Mouse (Mus musculus) heart, postnatal 36 days (tissue): Measurements from ENCODE around the gene Gm21882. TPM values are rescaled to one million over a fixed set of nuclear protein-coding genes. Genes with fewer than 3 reads are reported as not detected.
"Not testable (repeated sequence)": the region's sequence is repeated elsewhere in the genome, so short reads cannot be mapped to it uniquely, and the experiment has no call there.

Experiments
- DNase-seq, 2 experiments: peaks; one replicate each; pipeline ENCODE4 v3.0.0; 2021 to 2022
- intact Hi-C: fragments of 180-260 bp; cut with DNase I; formaldehyde crosslinking; loops from one replicate; pipeline ENCODE4 v1.15.1; 2025
- total RNA-seq, 2 experiments: library from RNA; stranded (reverse); gene quantifications; 2 replicates each; pipeline ENCODE4 v1.2.3; 2021

The Gm21882 gene
- not detected for total RNA-seq

GRCm38 (mm10) chrY:40381423-40381822 is at the start of gene Gm21882:
Gene Gm21882, minus strand, starts transcription at chrY:40381523.
- intact Hi-C loops, DNase-seq: not testable (repeated sequence)

Other genes starting within 250 kb of the Gm21882 start
- not detected for gene Gm21865, start 64.6 kb downstream of the Gm21882 start, total RNA-seq